Mouse (Mus musculus): ENCODE measurements at regions not wholly inside any gene's neighbourhood (a gene's known extent, or its start where the extent isn't known, plus 50 kb on each side); places are given as distances from the start of the nearest gene placed in this dataset.

DNA sequence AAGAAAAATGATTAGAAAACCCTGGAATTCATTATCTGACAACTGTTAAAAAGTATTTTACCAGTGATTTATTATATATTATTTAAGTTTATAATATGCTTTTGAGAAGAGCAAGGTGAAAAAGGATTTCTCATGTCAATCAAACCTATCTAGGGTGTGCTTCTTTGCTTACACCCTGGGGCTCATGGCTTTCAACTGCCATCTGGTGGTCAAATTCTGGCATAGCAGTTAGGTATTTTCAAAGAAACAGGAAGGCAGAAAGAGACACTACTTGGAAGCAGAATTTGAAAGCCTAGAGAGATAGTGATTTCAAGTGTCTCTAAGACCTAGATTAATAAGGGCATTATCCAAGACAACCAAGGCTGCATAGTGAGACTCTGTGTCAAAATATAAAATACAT lies 167.8 kb upstream of the Amot start:
- peak in 1 of 2 experiments; percentile 36 for DNase-seq (ENCODE audit: low spot score in 2 of 2)

GRCm38 (mm10) chrX:145651647-145652046 lies 146.7 kb upstream of the Amot start:
- no peak for DNase-seq (ENCODE audit: low spot score in 2 of 2)

DNA sequence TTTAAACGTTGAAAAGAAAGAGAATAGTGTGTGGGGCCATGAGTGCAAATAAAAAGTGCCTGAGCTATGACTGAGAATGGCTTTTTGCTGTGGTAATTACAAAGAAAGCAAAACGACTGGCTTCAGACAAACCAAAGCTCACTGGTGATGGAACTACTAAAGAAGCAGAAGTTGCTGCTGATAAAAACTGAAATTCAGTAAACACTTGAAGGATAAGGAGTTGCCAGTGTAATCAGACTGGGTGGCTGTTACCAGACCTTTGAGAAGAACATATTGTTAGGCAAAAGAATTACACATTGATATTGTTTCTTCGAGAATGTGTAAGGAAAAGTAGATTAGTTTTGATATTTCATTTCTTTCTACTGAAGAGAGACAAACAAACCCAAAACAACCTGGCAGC lies 114.7 kb upstream of the Amot start:
- DNase-seq (ENCODE audit: low spot score in 2 of 2), result no peak

DNA sequence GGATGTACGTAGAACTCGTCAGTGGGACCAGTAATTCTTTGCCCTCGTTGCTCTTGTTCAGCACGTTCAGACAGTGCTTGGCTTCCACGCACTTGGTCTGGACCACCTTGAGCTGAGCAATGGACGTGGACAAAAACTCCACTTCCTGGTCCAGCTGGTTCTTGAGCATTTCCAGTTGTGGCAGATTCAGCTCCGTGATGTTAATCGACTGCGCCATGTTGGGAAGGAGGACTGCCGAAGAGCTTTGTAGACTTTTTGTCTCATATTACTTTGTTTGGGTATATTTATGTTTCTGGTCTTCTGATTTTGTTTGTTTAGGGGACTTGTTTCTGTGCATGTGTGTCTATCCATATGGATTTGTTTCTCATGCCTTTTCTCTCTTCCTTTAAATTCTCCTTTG lies 97.1 kb upstream of the Amot start:
- no peak for DNase-seq (ENCODE audit: low spot score in 2 of 2)

GRCm38 (mm10) chrX:145590733-145591132 lies 85.8 kb upstream of the Amot start:
- DNase-seq (ENCODE audit: low spot score in 2 of 2), result no peak

GRCm38 (mm10) chrX:145567528-145567927 lies 62.5 kb upstream of the Amot start:
- DNase-seq (ENCODE audit: low spot score in 2 of 2), result no peak

DNA sequence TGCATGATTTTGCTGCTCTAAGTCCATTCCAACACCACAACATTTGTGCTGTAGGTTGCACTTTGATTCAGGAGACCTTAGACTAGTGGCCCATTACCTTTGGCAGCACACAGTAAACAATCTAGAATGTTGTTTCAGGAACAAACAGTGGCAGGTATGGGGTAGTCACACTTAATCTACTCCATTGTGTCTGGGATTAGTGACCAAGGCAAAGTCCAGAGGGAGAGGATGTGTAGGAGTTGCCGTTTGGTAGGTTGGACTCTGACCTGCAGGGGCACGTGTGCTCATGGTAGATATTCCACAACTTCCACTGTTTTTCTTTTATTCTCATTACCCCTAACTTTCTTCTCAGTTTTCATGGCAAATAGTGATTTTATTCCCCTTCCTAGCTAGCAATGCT lies 62.1 kb upstream of the Amot start:
- no peak for DNase-seq (ENCODE audit: low spot score in 2 of 2)

- no peak for DNase-seq (ENCODE audit: low spot score in 2 of 2)
These were observed 53.9 kb upstream of the Amot start for GRCm38 (mm10) chrX:145558881-145559280.

All from layer of hippocampus, postnatal 14 days (tissue).